Mouse (Mus musculus): ENCODE data around the gene Nop53.

- TF ChIP-seq CTCF (IDR thresholded peaks at IDR 0.05; ENCODE audit: low read depth) (no peak), EP300 (IDR thresholded peaks at IDR 0.05; ENCODE audit: low read depth) (no peak)
These were observed 27.5 kb downstream of the Nop53 start for GRCm38 (mm10) chr7:15918371-15918770.
